Mouse (Mus musculus): ENCODE data around the gene Btbd9. TPM values are rescaled to one million over a fixed set of nuclear protein-coding genes. Genes with fewer than 3 reads are reported as not detected.

The Btbd9 gene
- polyA plus RNA-seq, 1 experiment: 32.7 TPM

- Histone ChIP-seq H3K4me1 (ENCODE audit: control insufficient read depth, insufficient read depth, low read length) (peaks cover 12% of the 10 kb centered on the region; the same call in 1 of the 2 replicates), H3K4me3 (replicated peaks; ENCODE audit: insufficient read depth, low read depth, low read length) (no peak overlapping the region), H3K27me3 (ENCODE audit: control insufficient read depth, insufficient read depth, low read length) (no peaks in the 10 kb centered on the region), H3K27ac (ENCODE audit: insufficient read depth, low read length) (no peak overlapping the region)
- WGBS: 94% methylated on average over 4 of the region's 4 CpGs
- no peak for TF ChIP-seq CTCF (IDR thresholded peaks at IDR 0.05; ENCODE audit: borderline replicate concordance, insufficient read depth, low read depth, low read length)
- no peak for TF ChIP-seq POLR2A (IDR thresholded peaks at IDR 0.05; ENCODE audit: borderline replicate concordance, insufficient read depth, low read length)
- no peak for DNase-seq
Observed at GRCm38 (mm10) chr17:30276477-30276876, 299.8 kb downstream of the Btbd9 start.

GRCm38 (mm10) chr17:30272769-30273168 is 303.5 kb downstream of the Btbd9 start:
- DNase-seq: peak; percentile 68 to 83
- no peaks in the 10 kb centered on the region for H3K27me3 ChIP-seq (ENCODE audit: control insufficient read depth, insufficient read depth, low read length)
- no peak overlapping the region for H3K27ac ChIP-seq (ENCODE audit: insufficient read depth, low read length)
- WGBS: 29% methylated on average over 6 of the region's 6 CpGs
- H3K4me3 ChIP-seq (replicated peaks; ENCODE audit: insufficient read depth, low read depth, low read length): no peak overlapping the region
- TF ChIP-seq CTCF (IDR thresholded peaks at IDR 0.05; ENCODE audit: borderline replicate concordance, insufficient read depth, low read depth, low read length): no peak
- TF ChIP-seq POLR2A (IDR thresholded peaks at IDR 0.05; ENCODE audit: borderline replicate concordance, insufficient read depth, low read length): no peak
- peaks cover 13% of the 10 kb centered on the region for H3K4me1 ChIP-seq (ENCODE audit: control insufficient read depth, insufficient read depth, low read length)

GRCm38 (mm10) chr17:30269136-30270063 is 306.9 kb downstream of the Btbd9 start:
- Histone ChIP-seq H3K4me3 (replicated peaks; ENCODE audit: insufficient read depth, low read depth, low read length) (no peak overlapping the region), H3K4me1 (ENCODE audit: control insufficient read depth, insufficient read depth, low read length) (peaks cover 13% of the 10 kb centered on the region), H3K27ac (ENCODE audit: insufficient read depth, low read length) (no peak overlapping the region), H3K27me3 (ENCODE audit: control insufficient read depth, insufficient read depth, low read length) (no peaks in the 10 kb centered on the region)
- no peak for TF ChIP-seq CTCF (IDR thresholded peaks at IDR 0.05; ENCODE audit: borderline replicate concordance, insufficient read depth, low read depth, low read length)
- no peak for TF ChIP-seq POLR2A (IDR thresholded peaks at IDR 0.05; ENCODE audit: borderline replicate concordance, insufficient read depth, low read length)
- WGBS: 86% methylated on average over 11 of the region's 11 CpGs
- no peak for DNase-seq

GRCm38 (mm10) chr17:30268456-30268855 is 307.8 kb downstream of the Btbd9 start:
- Histone ChIP-seq H3K27ac (ENCODE audit: insufficient read depth, low read length) (no peak overlapping the region), H3K27me3 (ENCODE audit: control insufficient read depth, insufficient read depth, low read length) (no peaks in the 10 kb centered on the region), H3K4me1 (ENCODE audit: control insufficient read depth, insufficient read depth, low read length) (peaks cover 13% of the 10 kb centered on the region), H3K4me3 (replicated peaks; ENCODE audit: insufficient read depth, low read depth, low read length) (no peak overlapping the region)
- TF ChIP-seq POLR2A (IDR thresholded peaks at IDR 0.05; ENCODE audit: borderline replicate concordance, insufficient read depth, low read length) (no peak), CTCF (IDR thresholded peaks at IDR 0.05; ENCODE audit: borderline replicate concordance, insufficient read depth, low read depth, low read length) (no peak)
- 48% methylated on average over 8 of the region's 8 CpGs for WGBS
- DNase-seq: peak; percentile 56 to 73

GRCm38 (mm10) chr17:30267432-30267973 is 308.8 kb downstream of the Btbd9 start:
- TF ChIP-seq POLR2A (IDR thresholded peaks at IDR 0.05; ENCODE audit: borderline replicate concordance, insufficient read depth, low read length) (no peak), CTCF (IDR thresholded peaks at IDR 0.05; ENCODE audit: borderline replicate concordance, insufficient read depth, low read depth, low read length) (no peak)
- peaks cover 8% of the 10 kb centered on the region for H3K4me1 ChIP-seq (ENCODE audit: control insufficient read depth, insufficient read depth, low read length)
- H3K4me3 ChIP-seq (replicated peaks; ENCODE audit: insufficient read depth, low read depth, low read length): no peak overlapping the region
- no peak overlapping the region for H3K27ac ChIP-seq (ENCODE audit: insufficient read depth, low read length)
- DNase-seq: peak in 1 of 2 experiments; percentile 13
- WGBS: 82% methylated on average over 5 of the region's 5 CpGs
- H3K27me3 ChIP-seq (ENCODE audit: control insufficient read depth, insufficient read depth, low read length): no peaks in the 10 kb centered on the region

GRCm38 (mm10) chr17:30263535-30263934 is 312.8 kb downstream of the Btbd9 start:
- 92% methylated on average over 2 of the region's 2 CpGs for WGBS
- TF ChIP-seq POLR2A (IDR thresholded peaks at IDR 0.05; ENCODE audit: borderline replicate concordance, insufficient read depth, low read length) (no peak), CTCF (IDR thresholded peaks at IDR 0.05; ENCODE audit: borderline replicate concordance, insufficient read depth, low read depth, low read length) (no peak)
- peaks cover 13% of the 10 kb centered on the region for H3K4me1 ChIP-seq (ENCODE audit: control insufficient read depth, insufficient read depth, low read length)
- H3K27me3 ChIP-seq (ENCODE audit: control insufficient read depth, insufficient read depth, low read length): no peaks in the 10 kb centered on the region
- no peak for DNase-seq
- H3K4me3 ChIP-seq (replicated peaks; ENCODE audit: insufficient read depth, low read depth, low read length): no peak overlapping the region
- H3K27ac ChIP-seq (ENCODE audit: insufficient read depth, low read length): no peak overlapping the region

GRCm38 (mm10) chr17:30262943-30263342 is 313.3 kb downstream of the Btbd9 start:
- H3K27me3 ChIP-seq (ENCODE audit: control insufficient read depth, insufficient read depth, low read length): no peaks in the 10 kb centered on the region
- TF ChIP-seq CTCF (IDR thresholded peaks at IDR 0.05; ENCODE audit: borderline replicate concordance, insufficient read depth, low read depth, low read length) (no peak), POLR2A (IDR thresholded peaks at IDR 0.05; ENCODE audit: borderline replicate concordance, insufficient read depth, low read length) (no peak)
- H3K4me3 ChIP-seq (replicated peaks; ENCODE audit: insufficient read depth, low read depth, low read length): no peak overlapping the region
- no peak for DNase-seq
- no peak overlapping the region for H3K27ac ChIP-seq (ENCODE audit: insufficient read depth, low read length)
- WGBS: 73% methylated on average over 6 of the region's 6 CpGs
- peaks cover 10% of the 10 kb centered on the region for H3K4me1 ChIP-seq (ENCODE audit: control insufficient read depth, insufficient read depth, low read length)
